Mouse (Mus musculus): ENCODE measurements around the gene Utp11.

GRCm38 (mm10) chr4:124685453-124685852 is 7.9 kb downstream of the Utp11 start:
- TF ChIP-seq POLR2A (IDR thresholded peaks at IDR 0.05; ENCODE audit: insufficient read depth, low read depth, low read length) (no peak), CTCF (IDR thresholded peaks at IDR 0.05; ENCODE audit: insufficient read depth, low read depth, low read length) (no peak)
